Mouse (Mus musculus) kidney, adult 2 months (tissue): ENCODE measurements at regions not wholly inside any gene's neighbourhood (a gene's known extent, or its start where the extent isn't known, plus 50 kb on each side); places are given as distances from the start of the nearest gene placed in this dataset.

Source experiments
- CTCF ChIP-seq: fragments of 200-500 bp; conservative IDR thresholded peaks from 2 replicates; pipeline ENCODE4 v1.5.1; 2011; ENCODE audit warnings: low read depth, mild to moderate bottlenecking, control low read depth, low read length, moderate library complexity, mixed read lengths; ENCODE audit not compliant: insufficient read depth, insufficient read length
- POLR2A ChIP-seq: fragments of 200-500 bp; IDR thresholded peaks from one replicate; pipeline ENCODE4 v1.6.1; 2011; ENCODE audit warnings: low read depth, low read length, control low read depth

- TF ChIP-seq CTCF: no peak
- TF ChIP-seq POLR2A: no peak
Measured at GRCm38 (mm10) chr3:149295942-149296341, 305.6 kb upstream of the Adgrl2 start.
